Mouse (Mus musculus) left cerebral cortex, postnatal 14 days (tissue): ENCODE measurements at regions not wholly inside any gene's neighbourhood (a gene's known extent, or its start where the extent isn't known, plus 50 kb on each side); places are given as distances from the start of the nearest gene placed in this dataset.
"Not testable (repeated sequence)": the region's sequence is repeated elsewhere in the genome, so short reads cannot be mapped to it uniquely, and the experiment has no call there.

Experiments used
- DNase-seq, 2 experiments: peaks; one replicate each; pipeline ENCODE4 v3.0.0; 2021 to 2022; ENCODE audit warnings: low spot score in 2 of 2, mixed read lengths in 1 of 2
- intact Hi-C: fragments of 180-260 bp; cut with DNase I; formaldehyde crosslinking; loops from one replicate; pipeline ENCODE4 v1.15.1; 2025

GRCm38 (mm10) chr4:51868250-51868649, 570.8 kb upstream of the Smc2 start:
- intact Hi-C loops: no loop called here
- no peak for DNase-seq

DNA sequence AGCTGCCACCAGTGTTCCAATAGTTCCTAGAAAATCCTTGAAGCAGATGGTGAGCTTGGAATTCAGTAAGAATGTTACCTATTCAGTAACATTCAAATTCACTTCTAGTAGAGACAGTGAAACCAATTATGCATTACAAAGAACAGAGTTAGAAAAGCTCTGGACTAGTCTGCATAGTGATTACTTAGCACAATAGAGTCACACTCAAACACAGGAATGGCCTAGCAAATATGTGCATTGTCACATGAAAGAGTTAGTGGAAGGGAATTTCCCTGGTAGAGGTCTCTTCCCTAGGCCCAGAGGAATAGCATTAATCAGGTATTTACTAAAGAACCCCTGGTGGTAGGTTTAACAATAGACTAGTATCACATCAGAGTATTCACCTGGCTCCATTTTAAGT, 570.3 kb upstream of the Smc2 start:
- intact Hi-C loops, DNase-seq: not testable (repeated sequence)

DNA sequence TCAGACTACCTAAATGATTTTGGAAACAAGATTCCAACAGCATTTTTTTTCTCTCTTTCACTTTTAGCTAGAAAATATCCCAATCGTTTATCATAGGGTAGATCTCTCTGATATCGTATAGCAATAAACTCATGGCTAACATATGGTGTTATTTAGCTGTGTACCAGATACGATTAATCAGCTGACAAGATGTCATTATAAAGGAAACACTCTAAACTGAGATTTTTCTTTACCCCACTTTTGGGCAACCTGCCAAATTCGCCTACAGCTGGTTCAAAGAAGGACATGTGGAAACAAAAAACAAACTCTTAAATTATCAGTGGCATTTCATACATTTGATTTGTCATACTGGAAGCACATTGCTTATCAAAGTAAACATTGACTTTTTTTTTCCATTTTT, 553.6 kb upstream of the Smc2 start:
- intact Hi-C loops: no loop called here
- peak in 1 of 2 experiments; percentile 32 for DNase-seq

- intact Hi-C loops: no loop called here
- DNase-seq: no peak
Measured at GRCm38 (mm10) chr4:51889280-51889679, 549.8 kb upstream of the Smc2 start.

DNA sequence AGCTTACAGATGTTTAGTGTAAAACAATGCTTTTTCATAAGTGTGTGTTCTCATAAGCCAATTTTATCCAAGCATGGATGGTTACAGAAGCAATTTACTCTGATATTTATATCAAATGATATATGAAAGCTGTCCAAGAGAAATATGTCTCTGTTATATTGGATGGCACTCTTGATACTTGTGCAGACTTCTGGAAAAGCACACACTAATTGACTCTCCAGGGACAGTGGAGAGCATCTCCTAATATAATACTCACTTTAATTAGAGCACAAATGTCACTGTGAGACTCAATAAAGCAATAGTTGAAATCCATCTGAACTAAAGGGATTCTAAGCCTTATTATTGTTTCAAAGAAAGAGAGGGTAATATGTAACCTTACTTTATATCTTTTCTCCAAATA, 510.8 kb upstream of the Smc2 start:
- no peak for DNase-seq
- intact Hi-C loops: no loop called here

- DNase-seq: no peak
- intact Hi-C loops: no loop called here
Measured at GRCm38 (mm10) chr4:51969751-51970150, 469.3 kb upstream of the Smc2 start.

GRCm38 (mm10) chr4:51978962-51979361, 460.1 kb upstream of the Smc2 start:
- DNase-seq: peak; percentile 34 to 58
- intact Hi-C loops: no loop called here

DNA sequence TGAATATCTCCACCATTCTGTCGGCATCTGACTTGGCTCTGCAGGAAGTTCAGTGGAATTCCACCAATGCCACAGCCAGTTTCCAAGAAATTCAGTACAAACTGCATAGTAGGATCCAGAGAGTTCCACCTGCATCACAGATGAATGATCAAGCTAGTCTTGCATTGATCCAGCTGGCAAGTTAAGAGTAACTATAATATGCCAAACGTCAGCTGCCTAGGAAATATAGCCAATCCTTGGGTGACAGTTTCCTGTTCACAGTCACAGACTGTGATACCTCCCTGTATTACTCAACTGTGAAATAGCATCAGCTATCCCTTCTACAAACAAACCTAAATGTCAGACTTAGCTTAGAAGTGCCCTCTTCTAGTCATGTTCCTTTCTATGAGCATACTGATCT, 446.6 kb upstream of the Smc2 start:
- no peak for DNase-seq
- intact Hi-C loops: no loop called here

- intact Hi-C loops: no loop called here
- no peak for DNase-seq
Measured at GRCm38 (mm10) chr4:52036765-52037353, 402.2 kb upstream of the Smc2 start.

DNA sequence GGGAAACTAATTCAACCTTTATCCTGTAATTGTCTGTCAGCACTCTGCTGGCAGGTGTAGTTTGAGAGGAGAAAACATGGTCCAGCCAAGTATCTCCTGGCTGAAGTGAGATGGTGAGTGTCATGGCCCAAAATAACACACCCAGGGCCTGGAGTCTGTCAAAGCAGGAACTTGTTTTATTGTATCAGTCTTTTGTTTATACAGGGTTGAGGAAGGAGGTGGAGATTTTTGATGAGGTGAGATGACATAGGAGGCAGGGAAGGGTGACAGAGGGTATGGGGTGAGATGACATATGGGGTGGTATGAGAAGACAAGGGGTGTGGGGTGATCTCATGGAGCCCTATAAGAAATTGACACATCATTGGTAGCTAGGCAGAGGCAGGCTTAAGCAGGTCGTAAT, 395.6 kb upstream of the Smc2 start:
- no peak for DNase-seq
- intact Hi-C loops: no loop called here

GRCm38 (mm10) chr4:52050948-52051347, 388.1 kb upstream of the Smc2 start:
- no peak for DNase-seq

DNA sequence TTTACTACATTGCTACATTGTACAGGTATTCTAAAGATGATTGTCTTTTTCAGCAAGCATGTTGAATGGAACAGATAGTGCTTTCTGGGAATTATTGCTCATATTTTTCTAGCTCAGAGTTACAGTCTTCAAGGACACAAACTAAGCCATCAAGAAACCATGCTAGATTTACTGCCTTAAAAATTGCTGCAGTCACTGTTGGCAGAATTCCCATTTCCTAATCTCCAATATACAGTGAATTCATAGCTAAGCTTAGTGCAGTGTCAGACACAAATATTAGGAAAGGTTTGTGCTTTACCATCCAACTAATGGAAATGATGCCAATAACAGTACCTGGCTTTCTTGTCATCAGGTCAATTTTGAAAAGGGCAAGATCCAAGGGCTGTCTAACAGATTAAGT, 383.0 kb upstream of the Smc2 start:
- intact Hi-C loops: no loop called here
- no peak for DNase-seq

More at GRCm38 (mm10) chr4:52050948-52051347, 388.1 kb upstream of the Smc2 start:
- intact Hi-C loops: no loop called here

DNA sequence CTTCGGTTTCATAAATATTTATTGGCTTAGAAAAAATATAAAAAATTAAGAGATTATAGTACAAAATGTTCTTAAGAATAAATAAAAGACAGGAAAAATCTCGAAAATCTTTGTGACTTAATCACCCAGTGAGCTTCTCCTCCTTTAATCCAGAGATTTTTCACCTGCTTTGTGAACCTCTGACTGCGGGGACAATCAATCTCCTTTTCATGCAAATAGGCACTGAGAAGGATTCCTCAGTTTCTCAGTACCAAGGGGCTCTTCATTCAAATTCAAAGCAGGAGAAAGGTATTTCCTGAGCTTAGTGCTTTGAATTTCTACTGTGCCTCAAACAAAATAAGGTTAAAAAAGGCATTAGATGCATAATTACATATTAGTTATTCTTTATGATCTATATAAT, 379.0 kb upstream of the Smc2 start:
- no peak for DNase-seq
- intact Hi-C loops: no loop called here

DNA sequence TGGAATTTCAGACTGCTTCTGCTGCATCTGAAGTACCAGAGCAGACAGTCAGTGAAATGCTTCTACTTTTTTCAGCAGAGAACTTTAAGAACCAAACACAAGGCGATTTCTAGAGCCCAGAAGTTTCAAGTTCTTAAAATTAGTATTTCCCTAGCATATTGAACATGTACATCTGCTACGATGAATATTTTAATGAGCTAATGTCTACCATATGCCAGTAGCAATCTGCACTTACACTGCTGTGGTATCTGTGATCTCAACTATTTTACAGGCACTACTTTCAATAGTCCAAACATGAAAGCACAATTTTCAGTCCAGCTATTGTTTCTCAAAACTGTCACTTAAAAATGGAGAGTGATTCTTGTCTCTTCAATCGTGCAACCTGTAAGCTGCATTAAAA, 339.9 kb upstream of the Smc2 start:
- intact Hi-C loops: no loop called here
- DNase-seq: no peak

DNA sequence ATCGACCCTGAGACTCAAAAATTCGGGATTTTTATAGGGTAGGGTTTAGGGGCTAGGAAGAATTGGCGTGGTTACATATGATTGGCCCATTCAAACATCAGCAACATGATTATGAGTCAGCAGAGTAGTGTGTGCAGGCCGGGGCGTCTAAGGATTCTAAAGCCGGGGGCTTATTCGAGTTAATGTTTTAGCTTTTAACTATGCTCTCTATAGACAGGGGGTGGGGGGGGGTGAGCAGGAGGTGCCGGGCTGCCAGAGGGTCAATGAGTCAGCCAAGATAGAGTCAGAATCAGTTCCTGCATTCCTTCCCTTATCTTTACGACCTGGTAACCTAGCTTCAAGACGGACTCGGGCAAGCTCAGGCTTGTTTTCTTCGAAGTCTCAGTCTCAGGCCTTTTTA, 333.2 kb upstream of the Smc2 start:
- intact Hi-C loops: no loop called here
- DNase-seq: no peak

GRCm38 (mm10) chr4:52117765-52118290, 321.2 kb upstream of the Smc2 start:
- intact Hi-C loops: no loop called here
- DNase-seq: no peak

DNA sequence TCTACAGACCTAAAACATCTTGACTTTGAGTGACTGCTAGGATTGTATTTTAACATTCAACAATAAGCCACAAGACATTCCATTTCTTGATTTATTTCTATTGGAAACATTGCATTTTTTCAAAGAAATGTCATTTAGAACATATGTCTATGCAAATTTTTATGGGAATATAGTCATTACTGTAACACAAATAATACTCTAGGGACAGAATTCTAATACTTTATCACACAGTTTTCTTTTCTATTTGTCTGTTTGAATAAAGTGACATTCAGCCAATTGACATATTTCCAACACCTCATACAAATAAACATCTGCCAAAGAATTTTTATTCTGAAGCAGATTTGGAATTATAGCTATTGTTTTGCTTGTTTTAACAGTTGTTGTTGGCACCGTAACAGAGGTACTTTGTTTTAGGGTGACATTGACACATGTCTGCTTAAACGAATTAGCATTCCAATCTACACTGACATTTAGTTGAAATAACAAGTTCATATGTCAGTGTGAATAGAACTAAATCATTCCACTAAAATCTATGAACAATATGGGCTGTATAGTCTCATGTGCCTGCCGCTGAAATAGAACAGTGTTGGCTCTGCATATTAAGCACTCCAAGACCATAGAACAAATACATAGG, 320.5 kb upstream of the Smc2 start:
- DNase-seq: no peak
- intact Hi-C loops: no loop called here

GRCm38 (mm10) chr4:52152565-52153164, 286.4 kb upstream of the Smc2 start:
- intact Hi-C loops: loop anchor here (10.0 kb wide), 1 partner anchor 572 kb away; no protein-coding TSS in a partner anchor
- peak; percentile 19 to 20 for DNase-seq

DNA sequence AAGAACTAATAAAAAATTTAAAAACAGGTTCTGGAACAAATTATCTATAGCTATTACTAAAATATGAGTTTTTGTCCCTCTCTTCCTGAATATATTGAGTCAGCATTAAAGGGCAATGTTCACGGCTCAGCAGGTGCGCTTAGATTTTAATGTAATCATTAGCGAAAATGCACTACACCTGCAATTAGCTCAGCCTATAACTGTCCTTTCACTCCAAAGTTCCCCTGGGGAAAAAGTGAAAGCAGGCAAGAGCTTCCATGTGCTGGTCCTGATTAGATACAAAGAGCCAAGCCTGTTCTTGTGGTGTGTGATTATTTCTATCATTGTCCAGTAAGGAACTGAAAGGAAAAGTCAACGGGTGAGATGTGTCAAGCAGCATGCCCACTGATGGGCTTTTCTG, 262.8 kb upstream of the Smc2 start:
- intact Hi-C loops: no loop called here
- DNase-seq: no peak

DNA sequence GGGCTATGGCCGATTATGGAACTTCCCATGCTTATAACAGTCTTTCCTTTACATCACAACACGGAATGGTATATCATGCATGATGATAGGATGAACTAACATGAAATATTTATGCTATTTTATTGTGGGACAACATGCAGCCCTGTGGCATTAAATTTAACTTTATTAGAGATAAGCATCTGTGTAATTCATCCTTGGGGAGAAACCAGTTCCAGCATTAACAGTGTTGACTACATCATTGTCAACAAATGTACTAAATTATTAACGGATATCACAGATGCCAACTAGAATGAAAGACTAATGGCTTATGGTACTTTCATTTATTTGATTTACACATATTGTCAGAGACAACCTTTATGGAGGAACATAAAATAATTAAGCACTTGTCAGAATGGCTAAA, 241.3 kb upstream of the Smc2 start:
- intact Hi-C loops: no loop called here
- no peak for DNase-seq

GRCm38 (mm10) chr4:52210601-52211000, 228.4 kb upstream of the Smc2 start:
- intact Hi-C loops: no loop called here
- no peak for DNase-seq
